Comparison of ENCODE assay signal across 9 mouse cellular contexts in the genomic region with DNA sequence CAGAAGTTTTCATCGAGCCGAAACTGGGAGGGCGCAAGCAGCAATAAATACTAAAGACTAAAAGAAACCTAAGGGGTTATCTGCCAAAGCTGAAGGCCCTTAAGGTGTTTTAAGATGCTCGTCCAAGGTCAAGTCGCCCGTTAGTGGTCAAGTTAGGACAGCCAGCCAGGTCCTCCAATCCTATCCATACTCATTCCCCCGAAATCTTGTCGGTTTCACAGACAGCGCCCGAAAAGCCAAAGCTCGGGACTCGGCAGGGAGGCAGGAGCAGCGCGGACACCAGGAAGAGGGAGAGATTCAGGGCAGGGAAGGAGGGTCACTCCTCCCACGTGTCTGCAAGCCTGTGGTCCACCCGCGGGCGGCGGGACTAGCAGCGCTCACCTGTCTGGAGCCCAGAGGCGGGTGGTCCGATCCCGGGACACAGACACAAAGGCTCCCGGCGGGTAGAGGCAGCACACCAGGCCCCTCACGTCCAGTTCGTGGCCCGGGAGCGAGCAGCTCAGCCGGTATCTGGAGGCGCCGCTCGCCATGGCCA. TPM values are rescaled to one million over a fixed set of nuclear protein-coding genes. Genes with fewer than 3 reads are reported as not detected.
DNase-seq lines count a peak whose midpoint lies in the region; ATAC-seq and TF ChIP-seq lines count a peak whose summit lies in the region.
"Had no signal": no experiment of that assay in that cellular context is flagged by ENCODE, and none has a peak within 500 bp of the region (broad histone marks: within the 10 kb centered on the region; RNA-seq: fewer than 3 reads in every experiment).

No protein-coding gene starts in this region.

- no peak overlapping the region for H3K27ac ChIP-seq in thymus, adult 2 months (ENCODE audit: control insufficient read depth, insufficient read depth, low read length)
- H3K27ac ChIP-seq in intestine, postnatal 0 days (ENCODE audit: low read depth, low read length): peak overlapping the region; percentile 78
- H3K27ac ChIP-seq in midbrain, embryonic 15.5 days: peak overlapping the region; percentile 97

- under 1% methylated on average over 33 of the region's 33 CpGs for WGBS in thymus, adult 2 months
- 0% methylated on average over 27 of the region's 33 CpGs for whole genome bisulfite sequencing in intestine, postnatal 0 days
- under 1% methylated on average over 33 of the region's 33 CpGs for WGBS in midbrain, embryonic 15.5 days

- H3K4me2 ChIP-seq in intestine, postnatal 0 days (replicated peaks; ENCODE audit: low read depth): peak overlapping the region; percentile 73
- peak overlapping the region; percentile 61 for H3K4me2 ChIP-seq in midbrain, embryonic 15.5 days

- no peaks in the 10 kb centered on the region for H3K36me3 ChIP-seq in thymus, adult 2 months (ENCODE audit: control insufficient read depth, insufficient read depth, low read length)
- no peaks in the 10 kb centered on the region for H3K36me3 ChIP-seq in intestine, postnatal 0 days (ENCODE audit: control insufficient read depth, insufficient read depth)
- no peaks in the 10 kb centered on the region for H3K36me3 ChIP-seq in midbrain, embryonic 15.5 days (replicated peaks)

- no peak for TF ChIP-seq CTCF in thymus, adult 2 months (IDR thresholded peaks at IDR 0.05; ENCODE audit: borderline replicate concordance, control insufficient read depth, extremely low read depth, insufficient read depth, low read length, poor library complexity)
- TF ChIP-seq CTCF in intestine, postnatal 0 days (IDR thresholded peaks at IDR 0.05; ENCODE audit: low read depth): no peak

- no peak; the same call in 1 of the 2 replicates for TF ChIP-seq POLR2A in thymus, adult 2 months (IDR thresholded peaks at IDR 0.05; ENCODE audit: control insufficient read depth, extremely low read depth, insufficient read depth, low read length, poor library complexity)

- no peaks in the 10 kb centered on the region for H3K4me1 ChIP-seq in thymus, adult 2 months (replicated peaks; ENCODE audit: control insufficient read depth, insufficient read depth, low read length)
- H3K4me1 ChIP-seq in intestine, postnatal 0 days (replicated peaks; ENCODE audit: control insufficient read depth, insufficient read depth, low read length): peaks cover 3% of the 10 kb centered on the region; the same call in 1 of the 2 replicates
- peaks cover 27% of the 10 kb centered on the region for H3K4me1 ChIP-seq in midbrain, embryonic 15.5 days

- intact Hi-C loops in left cerebral cortex, postnatal 14 days (cut with DNase I): no loop called here

- ATAC-seq in intestine, postnatal 0 days: peak; percentile 74
- ATAC-seq in midbrain, embryonic 15.5 days (replicated peaks): no peak; the same call in 1 of the 2 replicates

- no peaks in the 10 kb centered on the region for H3K9me3 ChIP-seq in intestine, postnatal 0 days (ENCODE audit: control insufficient read depth)
- H3K9me3 ChIP-seq in midbrain, embryonic 15.5 days: no peaks in the 10 kb centered on the region

- H3K4me3 ChIP-seq in thymus, adult 2 months (ENCODE audit: control insufficient read depth, insufficient read depth, low read length): peak overlapping the region; percentile 91
- H3K4me3 ChIP-seq in intestine, postnatal 0 days (ENCODE audit: low read depth, low read length): peak overlapping the region; percentile 80
- H3K4me3 ChIP-seq in midbrain, embryonic 15.5 days: peak overlapping the region; percentile 95

- H3K27me3 ChIP-seq in thymus, adult 2 months (ENCODE audit: control insufficient read depth, insufficient read depth, low read length): no peaks in the 10 kb centered on the region
- H3K27me3 ChIP-seq in intestine, postnatal 0 days (replicated peaks; ENCODE audit: control insufficient read depth, insufficient read depth, low read length): no peaks in the 10 kb centered on the region
- no peaks in the 10 kb centered on the region for H3K27me3 ChIP-seq in midbrain, embryonic 15.5 days (replicated peaks)

- DNase-seq in adrenal gland, postnatal 10 days: peak; percentile 65
- no peak for DNase-seq in adrenal gland, adult 18-20 months (ENCODE audit: low spot score in 2 of 2)
- no peak for DNase-seq in thymus, adult 2 months
- DNase-seq in thymus, postnatal 36 days: no peak
- no peak for DNase-seq in embryo, embryonic 10.5 days (ENCODE audit: low spot score)
- DNase-seq in left cerebral cortex, postnatal 14 days (ENCODE audit: low spot score in 2 of 2): no peak

- H3K9ac ChIP-seq in intestine, postnatal 0 days (ENCODE audit: low read depth, low read length): peak overlapping the region; percentile 65
- peak overlapping the region; percentile 94 for H3K9ac ChIP-seq in midbrain, embryonic 15.5 days

RNA-seq across cellular contexts. Expression of a gene that starts 0.5 kb away (rescaled TPM):
- total RNA-seq in adrenal gland, postnatal 10 days (2021): 10 to 100 TPM; 55.1 to 56.6 TPM
- total RNA-seq in adrenal gland, adult 18-20 months (2021): 10 to 100 TPM; 56.0 to 60.5 TPM
- 89.9 and 125 TPM in 2 replicates for polyA plus RNA-seq in thymus, adult 2 months (2012; rRNA removed)
- 31.5 and 34.3 TPM in 2 replicates for polyA plus RNA-seq in intestine, postnatal 0 days (2015; fragmentation: Nextera tagmentation; extraction: Ambion mirVana)
- 72.6 and 74.9 TPM in 2 replicates for polyA plus RNA-seq in midbrain, embryonic 15.5 days (2015; fragmentation: Nextera tagmentation; extraction: Ambion mirVana)
- total RNA-seq in left cerebral cortex, postnatal 14 days (2021): 10 to 100 TPM; 54.7 to 57.7 TPM

RNA-seq across cellular contexts. Expression of a gene that starts 11.7 kb away (rescaled TPM):
- 10 to 100 TPM; 15.0 to 16.2 TPM for total RNA-seq in adrenal gland, postnatal 10 days (2021)
- 10 to 100 TPM; 10.4 to 11.9 TPM for total RNA-seq in adrenal gland, adult 18-20 months (2021)
- 0.55 and 1.0 TPM in 2 replicates for polyA plus RNA-seq in thymus, adult 2 months (2012; rRNA removed)
- 9.9 and 10.1 TPM in 2 replicates for polyA plus RNA-seq in intestine, postnatal 0 days (2015; fragmentation: Nextera tagmentation; extraction: Ambion mirVana)
- 20.5 and 23.1 TPM in 2 replicates for polyA plus RNA-seq in midbrain, embryonic 15.5 days (2015; fragmentation: Nextera tagmentation; extraction: Ambion mirVana)
- 10 to 100 TPM; 24.6 to 27.9 TPM for total RNA-seq in left cerebral cortex, postnatal 14 days (2021)

RNA-seq across cellular contexts. Expression of a gene that starts 46.0 kb away (rescaled TPM):
- 1 to 10 TPM; 8.9 to 9.4 TPM for total RNA-seq in adrenal gland, postnatal 10 days (2021)
- total RNA-seq in adrenal gland, adult 18-20 months (2021): 1 to 10 TPM; 6.0 to 6.7 TPM
- 6.1 and 11.1 TPM in 2 replicates for polyA plus RNA-seq in thymus, adult 2 months (2012; rRNA removed)
- 9.3 and 9.8 TPM in 2 replicates for polyA plus RNA-seq in intestine, postnatal 0 days (2015; fragmentation: Nextera tagmentation; extraction: Ambion mirVana)
- 16.7 and 17.3 TPM in 2 replicates for polyA plus RNA-seq in midbrain, embryonic 15.5 days (2015; fragmentation: Nextera tagmentation; extraction: Ambion mirVana)
- total RNA-seq in left cerebral cortex, postnatal 14 days (2021): 10 to 100 TPM; 10.2 to 10.6 TPM

RNA-seq across cellular contexts. Expression of a gene that starts 46.2 kb away (rescaled TPM):
- not detected for total RNA-seq in adrenal gland, postnatal 10 days (2021)
- not detected for total RNA-seq in adrenal gland, adult 18-20 months (2021)
- not detected in 2 replicates for polyA plus RNA-seq in thymus, adult 2 months (2012; rRNA removed)
- not detected in 2 replicates for polyA plus RNA-seq in intestine, postnatal 0 days (2015; fragmentation: Nextera tagmentation; extraction: Ambion mirVana)
- polyA plus RNA-seq in midbrain, embryonic 15.5 days (2015; fragmentation: Nextera tagmentation; extraction: Ambion mirVana): 0.70 TPM in 1 of 2 replicates, not detected in the other
- total RNA-seq in left cerebral cortex, postnatal 14 days (2021): not detected
- polyA plus RNA-seq: large intestine, adult 2 months had no signal

RNA-seq across cellular contexts. Expression of a gene that starts 47.4 kb away (rescaled TPM):
- not detected for total RNA-seq in adrenal gland, postnatal 10 days (2021)
- total RNA-seq in adrenal gland, adult 18-20 months (2021): under 1 TPM in 1 of 2 experiments, not detected in 1; 0.10 TPM
- polyA plus RNA-seq in thymus, adult 2 months (2012; rRNA removed): not detected in 2 replicates
- 28.9 and 32.5 TPM in 2 replicates for polyA plus RNA-seq in intestine, postnatal 0 days (2015; fragmentation: Nextera tagmentation; extraction: Ambion mirVana)
- polyA plus RNA-seq in midbrain, embryonic 15.5 days (2015; fragmentation: Nextera tagmentation; extraction: Ambion mirVana): 0.32 and 0.37 TPM in 2 replicates
- total RNA-seq in left cerebral cortex, postnatal 14 days (2021): not detected
